19 mouse cellular contexts compared by ENCODE assay signal in the genomic region with DNA sequence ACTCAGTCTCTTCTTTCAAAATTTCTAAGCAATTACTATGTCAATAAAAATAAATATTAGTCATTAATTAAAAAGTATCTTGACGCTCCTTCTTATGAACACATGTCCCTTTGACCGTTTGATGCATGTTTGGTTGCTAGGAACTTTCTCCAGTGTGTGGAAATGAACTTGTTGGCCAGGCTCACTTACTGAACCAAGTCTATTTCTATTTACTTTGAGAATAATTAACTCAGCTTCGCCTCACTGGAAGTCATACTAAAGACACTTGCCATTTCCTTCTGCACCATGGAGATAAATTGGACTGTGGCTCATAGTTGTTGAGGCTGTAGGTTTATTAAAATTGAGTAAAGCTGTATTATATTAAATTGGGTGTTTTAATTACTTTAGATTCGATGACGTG. TPM values are rescaled to one million over a fixed set of nuclear protein-coding genes. Genes with fewer than 3 reads are reported as not detected.
DNase-seq lines count a peak whose midpoint lies in the region; ATAC-seq and TF ChIP-seq lines count a peak whose summit lies in the region.
"Had no signal": no experiment of that assay in that cellular context is flagged by ENCODE, and none has a peak within 500 bp of the region (broad histone marks: within the 10 kb centered on the region; RNA-seq: fewer than 3 reads in every experiment).

No protein-coding gene starts in this region.

- no peak for ATAC-seq in liver, embryonic 11.5 days (replicated peaks; ENCODE audit: low FRiP score)
- no peak for ATAC-seq in hindbrain, postnatal 0 days
- ATAC-seq: forebrain, embryonic 15.5 days had no signal

- TF ChIP-seq POLR2A in liver, adult 2 months (IDR thresholded peaks at IDR 0.05; ENCODE audit: extremely low read depth, insufficient read depth, low read length), result no peak

- WGBS in liver, adult 2 months, result 31% methylated on average over 5 of the region's 5 CpGs
- WGBS in liver, embryonic 11.5 days, result 85% methylated on average over 5 of the region's 5 CpGs
- 71% methylated on average over 5 of the region's 5 CpGs for WGBS in hindbrain, postnatal 0 days

- no peak for TF ChIP-seq CTCF in liver, adult 2 months (IDR thresholded peaks at IDR 0.05; ENCODE audit: low read depth, low read length)
- no peak for TF ChIP-seq CTCF in hindbrain, postnatal 0 days (IDR thresholded peaks at IDR 0.05; ENCODE audit: low read depth)

- H3K79me2 ChIP-seq in liver, adult 2 months (ENCODE audit: control insufficient read depth, insufficient read depth, low read length), result no peaks in the 10 kb centered on the region

- H3K4me1 ChIP-seq in liver, adult 2 months (ENCODE audit: control insufficient read depth, insufficient read depth, low read length), result peaks cover 2% of the 10 kb centered on the region; the same call in 1 of the 2 replicates
- H3K4me1 ChIP-seq in liver, embryonic 11.5 days (replicated peaks; ENCODE audit: control insufficient read depth, insufficient read depth, low read length), result no peaks in the 10 kb centered on the region
- H3K4me1 ChIP-seq in hindbrain, postnatal 0 days (ENCODE audit: insufficient read depth, low read length), result no peaks in the 10 kb centered on the region
- H3K4me1 ChIP-seq: embryonic facial prominence, embryonic 12.5 days; forebrain, embryonic 15.5 days; heart, embryonic 12.5 days; hindbrain, embryonic 10.5 days had no signal

- DNase-seq in heart, adult 11 months, result peak; percentile 4
- DNase-seq in heart, adult 8-10 months (ENCODE audit: low spot score), result no peak
- peak; percentile 75 for DNase-seq in kidney, adult 9 months
- DNase-seq in kidney, postnatal 10 days, result no peak
- DNase-seq in liver, adult 2 months (ENCODE audit: extremely low read depth, low read depth, low spot score), result peak; percentile 32
- DNase-seq in liver, embryonic 11.5 days (ENCODE audit: low spot score), result no peak
- no peak for DNase-seq in hindbrain, postnatal 0 days (ENCODE audit: low spot score)
- DNase-seq: adrenal gland, postnatal 14 days; B cell, adult 2 months; cerebellum, adult 11-12 months; cerebellum, adult 9-10 months; cerebellum, postnatal 25 days; gastrocnemius, postnatal 36 days; heart, adult 2 months had no signal

- H3K36me3 ChIP-seq in liver, adult 2 months (ENCODE audit: control insufficient read depth, insufficient read depth, low read length), result no peaks in the 10 kb centered on the region
- no peaks in the 10 kb centered on the region for H3K36me3 ChIP-seq in liver, embryonic 11.5 days (ENCODE audit: control insufficient read depth, insufficient read depth, low read length)
- H3K36me3 ChIP-seq in hindbrain, postnatal 0 days (ENCODE audit: insufficient read depth, low read length), result no peaks in the 10 kb centered on the region
- H3K36me3 ChIP-seq: embryonic facial prominence, embryonic 12.5 days; forebrain, embryonic 15.5 days; heart, embryonic 12.5 days; hindbrain, embryonic 10.5 days had no signal

- H3K9ac ChIP-seq in liver, adult 2 months (ENCODE audit: low read depth, low read length), result no peak overlapping the region
- no peak overlapping the region for H3K9ac ChIP-seq in liver, embryonic 11.5 days (ENCODE audit: low read depth, low read length)
- no peak overlapping the region for H3K9ac ChIP-seq in hindbrain, postnatal 0 days (replicated peaks; ENCODE audit: low read length)
- H3K9ac ChIP-seq: embryonic facial prominence, embryonic 12.5 days; forebrain, embryonic 15.5 days; heart, embryonic 12.5 days had no signal

- no peaks in the 10 kb centered on the region for H3K9me3 ChIP-seq in liver, embryonic 11.5 days (ENCODE audit: control insufficient read depth, low read length)
- no peaks in the 10 kb centered on the region for H3K9me3 ChIP-seq in hindbrain, postnatal 0 days (ENCODE audit: low read length)
- H3K9me3 ChIP-seq: embryonic facial prominence, embryonic 12.5 days; forebrain, embryonic 15.5 days; G1E; heart, embryonic 12.5 days; hindbrain, embryonic 10.5 days had no signal

- no peak overlapping the region for H3K4me2 ChIP-seq in liver, embryonic 11.5 days
- no peak overlapping the region for H3K4me2 ChIP-seq in hindbrain, postnatal 0 days (ENCODE audit: low read depth, low read length)
- H3K4me2 ChIP-seq: embryonic facial prominence, embryonic 12.5 days; forebrain, embryonic 15.5 days; heart, embryonic 12.5 days had no signal

- H3K27ac ChIP-seq in liver, adult 2 months (replicated peaks; ENCODE audit: insufficient read depth, low read depth, low read length), result no peak overlapping the region
- H3K27ac ChIP-seq in liver, embryonic 11.5 days (ENCODE audit: low read depth, low read length), result no peak overlapping the region
- no peak overlapping the region for H3K27ac ChIP-seq in hindbrain, postnatal 0 days
- H3K27ac ChIP-seq: embryonic facial prominence, embryonic 12.5 days; forebrain, embryonic 15.5 days; heart, adult 2 months; hindbrain, embryonic 10.5 days had no signal

- no peak overlapping the region for H3K4me3 ChIP-seq in liver, adult 2 months (ENCODE audit: insufficient read depth, low read depth, low read length)
- H3K4me3 ChIP-seq in liver, embryonic 11.5 days (ENCODE audit: low read depth, low read length), result no peak overlapping the region
- H3K4me3 ChIP-seq in hindbrain, postnatal 0 days (ENCODE audit: low read length), result no peak overlapping the region
- H3K4me3 ChIP-seq: embryonic facial prominence, embryonic 12.5 days; forebrain, embryonic 15.5 days; heart, adult 2 months; heart, embryonic 12.5 days; hindbrain, embryonic 10.5 days had no signal

- no peaks in the 10 kb centered on the region for H3K27me3 ChIP-seq in liver, adult 2 months (ENCODE audit: control insufficient read depth, insufficient read depth, low read length)
- H3K27me3 ChIP-seq in liver, embryonic 11.5 days (replicated peaks; ENCODE audit: control insufficient read depth, insufficient read depth, low read length), result no peaks in the 10 kb centered on the region
- no peaks in the 10 kb centered on the region for H3K27me3 ChIP-seq in hindbrain, postnatal 0 days (ENCODE audit: insufficient read depth, low read length)
- H3K27me3 ChIP-seq: embryonic facial prominence, embryonic 12.5 days; forebrain, embryonic 15.5 days; heart, embryonic 12.5 days had no signal

RNA-seq across cellular contexts. Expression of gene Shld1, which starts 46.2 kb away (rescaled TPM):
- total RNA-seq in heart, adult 8-10 months (2022), result 10 to 100 TPM; 30.4 to 74.1 (median 46.7) TPM
- total RNA-seq in liver, adult 2 months (2014; rRNA removed), result 14.1 and 17.1 TPM in 2 replicates
- 7.6 and 8.7 TPM in 2 replicates for polyA plus RNA-seq in liver, adult 2 months (2012; rRNA removed)
- 14.1 and 14.9 TPM in 2 replicates for polyA plus RNA-seq in liver, embryonic 11.5 days (2014; fragmentation: Nextera tagmentation; extraction: Ambion mirVana)
- total RNA-seq in hindbrain, postnatal 0 days (2014; rRNA removed), result 11.9 and 17.8 TPM in 2 replicates
- 16.7 and 18.4 TPM in 2 replicates for polyA plus RNA-seq in hindbrain, postnatal 0 days (2015; fragmentation: Nextera tagmentation; extraction: Ambion mirVana)

RNA-seq across cellular contexts. Expression of gene Chgb, which starts 48.1 kb away (rescaled TPM):
- total RNA-seq in heart, adult 8-10 months (2022), result 1 to 10 TPM in 2 of 4 experiments, under 1 TPM in 2; 0.49 to 1.1 (median 0.78) TPM
- 1.6 TPM in 1 of 2 replicates, not detected in the other for total RNA-seq in liver, adult 2 months (2014; rRNA removed)
- polyA plus RNA-seq in liver, adult 2 months (2012; rRNA removed), result 0.02 TPM in 1 of 2 replicates, not detected in the other
- 0.10 and 0.34 TPM in 2 replicates for polyA plus RNA-seq in liver, embryonic 11.5 days (2014; fragmentation: Nextera tagmentation; extraction: Ambion mirVana)
- total RNA-seq in hindbrain, postnatal 0 days (2014; rRNA removed), result 27.0 and 35.5 TPM in 2 replicates
- polyA plus RNA-seq in hindbrain, postnatal 0 days (2015; fragmentation: Nextera tagmentation; extraction: Ambion mirVana), result 137 and 143 TPM in 2 replicates

Comparison
In these comparisons a context has a peak if more than half of its experiments do, and no peak if none do; other contexts are left out.
1. DNase-seq: peak in heart, adult 11 months (single experiment), kidney, adult 9 months (single experiment) and liver, adult 2 months (single experiment); none in heart, adult 8-10 months (single experiment), kidney, postnatal 10 days (single experiment), liver, embryonic 11.5 days (single experiment) and hindbrain, postnatal 0 days (single experiment).
2. RNA of gene Chgb, which starts 48.1 kb away (total RNA-seq): 27.0 to 35.5 TPM in hindbrain, postnatal 0 days; 0.49 to 1.1 TPM in heart, adult 8-10 months and 1.6 TPM in liver, adult 2 months; every median in the first group is over 10 times any median in the second.